Mouse (Mus musculus): ENCODE measurements at regions not wholly inside any gene's neighbourhood (a gene's known extent, or its start where the extent isn't known, plus 50 kb on each side); places are given as distances from the start of the nearest gene placed in this dataset.

- Histone ChIP-seq H3K9me3 (ENCODE audit: low read length) (no peaks in the 10 kb centered on the region), H3K4me3 (ENCODE audit: low read depth, low read length) (no peak overlapping the region), H3K36me3 (ENCODE audit: insufficient read depth, low read length) (no peaks in the 10 kb centered on the region), H3K9ac (replicated peaks; ENCODE audit: low read length, poor library complexity, severe bottlenecking) (no peak overlapping the region), H3K4me1 (ENCODE audit: insufficient read depth, low read length) (no peaks in the 10 kb centered on the region), H3K4me2 (ENCODE audit: low read depth, low read length, poor library complexity, severe bottlenecking) (no peak overlapping the region), H3K27me3 (ENCODE audit: insufficient read depth, low read length) (no peaks in the 10 kb centered on the region), H3K27ac (ENCODE audit: low read depth, low read length) (no peak overlapping the region)
- TF ChIP-seq CTCF (IDR thresholded peaks at IDR 0.05) = no peak
- DNase-seq (ENCODE audit: low spot score) (no peak), ATAC-seq (ENCODE audit: low FRiP score) (no peak)
- WGBS = 57% methylated on average over 1 of the region's 1 CpGs
Measured at GRCm38 (mm10) chr2:50978356-50978755, 170.6 kb downstream of the Rnd3 start.

DNA sequence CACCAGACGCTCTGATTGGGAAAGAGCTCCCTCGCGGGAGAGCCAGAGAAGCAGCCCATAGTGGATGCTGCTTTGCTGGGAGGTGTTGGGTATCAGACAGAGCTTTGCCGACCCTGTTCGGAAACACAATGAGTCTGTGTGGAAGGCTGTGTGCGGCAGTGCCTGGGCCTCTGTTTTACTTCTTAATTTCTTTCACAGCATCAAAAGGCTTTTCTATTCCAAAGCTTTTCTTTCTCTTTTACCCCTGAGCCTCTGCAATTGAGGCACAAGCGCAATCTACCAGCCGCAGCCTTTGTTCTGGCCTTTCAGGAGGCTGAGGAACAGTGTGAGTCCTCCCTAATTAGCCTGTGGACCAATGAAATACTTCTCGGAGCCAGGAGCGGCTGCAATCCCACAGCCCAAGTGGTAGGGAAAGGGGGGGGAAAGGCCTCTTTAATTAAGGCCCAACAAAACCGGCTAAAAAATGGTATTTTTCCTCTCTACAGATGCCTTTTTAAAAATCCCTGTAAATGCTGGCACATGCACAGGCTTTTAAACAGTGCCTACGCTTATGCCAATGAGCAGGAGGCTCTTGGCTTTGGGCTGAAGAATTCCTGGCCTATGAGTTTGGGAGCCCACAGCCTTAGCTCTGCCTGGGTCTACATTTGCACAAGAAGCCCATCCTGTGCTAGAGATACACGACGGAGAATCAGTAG, 177.6 kb downstream of the Rnd3 start:
- 5% methylated on average over 14 of the region's 14 CpGs for WGBS

GRCm38 (mm10) chr2:50968382-50968781, 180.5 kb downstream of the Rnd3 start:
- WGBS = 85% methylated on average over 4 of the region's 4 CpGs

More for the DNA sequence above, 177.6 kb downstream of the Rnd3 start:
- peak; percentile 90 for ATAC-seq (ENCODE audit: low FRiP score)
- Histone ChIP-seq H3K27ac (ENCODE audit: low read depth, low read length) (peak overlapping the region; percentile 32; the same call in 1 of the 2 replicates), H3K4me1 (ENCODE audit: insufficient read depth, low read length) (0 out of 2 replicates have a peak, but pooled peaks cover 5% of the 10 kb centered on the region), H3K9ac (replicated peaks; ENCODE audit: low read length, poor library complexity, severe bottlenecking) (0 out of 2 replicates have a peak overlapping the region, but pooled peaks have one; percentile 8), H3K36me3 (ENCODE audit: insufficient read depth, low read length) (no peaks in the 10 kb centered on the region), H3K9me3 (ENCODE audit: low read length) (no peaks in the 10 kb centered on the region), H3K4me3 (ENCODE audit: low read depth, low read length) (no peak overlapping the region), H3K27me3 (ENCODE audit: insufficient read depth, low read length) (no peaks in the 10 kb centered on the region), H3K4me2 (ENCODE audit: low read depth, low read length, poor library complexity, severe bottlenecking) (peak overlapping the region; percentile 26; the same call in 1 of the 2 replicates)
- DNase-seq (ENCODE audit: low spot score) = peak; percentile 70
- TF ChIP-seq CTCF (IDR thresholded peaks at IDR 0.05) = no peak

GRCm38 (mm10) chr2:50967826-50968225, 181.1 kb downstream of the Rnd3 start:
- Histone ChIP-seq H3K4me1 (ENCODE audit: insufficient read depth, low read length) (0 out of 2 replicates have a peak, but pooled peaks cover 5% of the 10 kb centered on the region), H3K9me3 (ENCODE audit: low read length) (no peaks in the 10 kb centered on the region), H3K27me3 (ENCODE audit: insufficient read depth, low read length) (no peaks in the 10 kb centered on the region), H3K4me2 (ENCODE audit: low read depth, low read length, poor library complexity, severe bottlenecking) (no peak overlapping the region), H3K36me3 (ENCODE audit: insufficient read depth, low read length) (no peaks in the 10 kb centered on the region), H3K27ac (ENCODE audit: low read depth, low read length) (no peak overlapping the region), H3K9ac (replicated peaks; ENCODE audit: low read length, poor library complexity, severe bottlenecking) (no peak overlapping the region), H3K4me3 (ENCODE audit: low read depth, low read length) (no peak overlapping the region)
- TF ChIP-seq CTCF (IDR thresholded peaks at IDR 0.05) = no peak
- DNase-seq (ENCODE audit: low spot score) (no peak), ATAC-seq (ENCODE audit: low FRiP score) (no peak)
- WGBS = 41% methylated on average over 4 of the region's 4 CpGs

More at GRCm38 (mm10) chr2:50968382-50968781, 180.5 kb downstream of the Rnd3 start:
- DNase-seq (ENCODE audit: low spot score) (peak; percentile 6), ATAC-seq (ENCODE audit: low FRiP score) (no peak)
- Histone ChIP-seq H3K4me3 (ENCODE audit: low read depth, low read length) (no peak overlapping the region), H3K9me3 (ENCODE audit: low read length) (no peaks in the 10 kb centered on the region), H3K27me3 (ENCODE audit: insufficient read depth, low read length) (no peaks in the 10 kb centered on the region), H3K9ac (replicated peaks; ENCODE audit: low read length, poor library complexity, severe bottlenecking) (no peak overlapping the region), H3K27ac (ENCODE audit: low read depth, low read length) (no peak overlapping the region), H3K36me3 (ENCODE audit: insufficient read depth, low read length) (no peaks in the 10 kb centered on the region), H3K4me2 (ENCODE audit: low read depth, low read length, poor library complexity, severe bottlenecking) (no peak overlapping the region), H3K4me1 (ENCODE audit: insufficient read depth, low read length) (0 out of 2 replicates have a peak, but pooled peaks cover 5% of the 10 kb centered on the region)
- no peak for TF ChIP-seq CTCF (IDR thresholded peaks at IDR 0.05)

- H3K4me2 ChIP-seq (ENCODE audit: low read depth, low read length, poor library complexity, severe bottlenecking) = no peak overlapping the region
- H3K27ac ChIP-seq (ENCODE audit: low read depth, low read length) = no peak overlapping the region
- no peaks in the 10 kb centered on the region for H3K9me3 ChIP-seq (ENCODE audit: low read length)
- H3K27me3 ChIP-seq (ENCODE audit: insufficient read depth, low read length) = no peaks in the 10 kb centered on the region
- no peaks in the 10 kb centered on the region for H3K36me3 ChIP-seq (ENCODE audit: insufficient read depth, low read length)
- TF ChIP-seq CTCF (IDR thresholded peaks at IDR 0.05) = no peak
- DNase-seq (ENCODE audit: low spot score) (no peak), ATAC-seq (ENCODE audit: low FRiP score) (no peak)
- WGBS = 64% methylated on average over 4 of the region's 4 CpGs
- H3K4me3 ChIP-seq (ENCODE audit: low read depth, low read length) = no peak overlapping the region
- H3K4me1 ChIP-seq (ENCODE audit: insufficient read depth, low read length) = 0 out of 2 replicates have a peak, but pooled peaks cover 5% of the 10 kb centered on the region
- no peak overlapping the region for H3K9ac ChIP-seq (replicated peaks; ENCODE audit: low read length, poor library complexity, severe bottlenecking)
Measured at GRCm38 (mm10) chr2:50967133-50967532, 181.8 kb downstream of the Rnd3 start.

- H3K4me1 ChIP-seq (ENCODE audit: insufficient read depth, low read length) = no peaks in the 10 kb centered on the region
- H3K36me3 ChIP-seq (ENCODE audit: insufficient read depth, low read length) = no peaks in the 10 kb centered on the region
- H3K4me2 ChIP-seq (ENCODE audit: low read depth, low read length, poor library complexity, severe bottlenecking) = no peak overlapping the region
- H3K9ac ChIP-seq (replicated peaks; ENCODE audit: low read length, poor library complexity, severe bottlenecking) = no peak overlapping the region
- 72% methylated on average over 8 of the region's 8 CpGs for WGBS
- ATAC-seq (ENCODE audit: low FRiP score) (no peak), DNase-seq (ENCODE audit: low spot score) (no peak)
- no peak overlapping the region for H3K4me3 ChIP-seq (ENCODE audit: low read depth, low read length)
- no peak for TF ChIP-seq CTCF (IDR thresholded peaks at IDR 0.05)
- H3K27ac ChIP-seq (ENCODE audit: low read depth, low read length) = no peak overlapping the region
- no peaks in the 10 kb centered on the region for H3K27me3 ChIP-seq (ENCODE audit: insufficient read depth, low read length)
- H3K9me3 ChIP-seq (ENCODE audit: low read length) = no peaks in the 10 kb centered on the region
Measured at GRCm38 (mm10) chr2:50965485-50966017, 183.4 kb downstream of the Rnd3 start.

Measured in midbrain, postnatal 0 days (tissue).